Mouse (Mus musculus) G1E (cell line): ENCODE measurements around the gene Stxbp4.

Source experiments
- CTCF ChIP-seq: IDR thresholded peaks from 2 replicates; pipeline ENCODE4 v1.5.1; 2012; ENCODE audit warnings: low read depth, low read length, inconsistent platforms, mixed read lengths
- GATA1 ChIP-seq: IDR thresholded peaks from 2 replicates; pipeline ENCODE4 v1.6.1; 2012; ENCODE audit warnings: borderline replicate concordance, low read length, inconsistent platforms, mixed read lengths
- POLR2AphosphoS5 ChIP-seq: IDR thresholded peaks from 2 replicates; pipeline ENCODE4 v1.6.1; 2012; ENCODE audit warnings: low read depth, low read length, inconsistent platforms; ENCODE audit not compliant: insufficient replicate concordance

DNA sequence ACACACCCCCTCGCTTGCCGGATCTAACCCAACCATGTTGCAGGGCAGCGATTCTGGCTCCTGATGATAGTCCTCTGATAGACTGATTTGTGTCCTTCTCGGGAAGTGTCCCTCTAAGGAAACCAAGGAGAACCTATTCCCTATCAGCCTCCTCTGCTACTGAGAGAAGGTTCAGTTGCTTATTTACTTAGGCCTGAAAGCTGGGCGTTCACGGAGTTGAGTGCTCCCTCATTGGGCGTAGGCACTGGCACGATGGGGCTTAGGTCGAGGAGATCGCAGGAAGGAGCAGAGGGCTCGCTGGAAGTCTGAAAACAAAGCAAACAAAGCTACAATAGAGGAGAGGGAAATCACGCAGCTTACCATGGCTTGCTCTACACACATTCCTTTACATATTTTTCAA is 19.6 kb upstream of the Stxbp4 start:
- TF ChIP-seq CTCF: no peak
- no peak for TF ChIP-seq GATA1
- TF ChIP-seq POLR2AphosphoS5: no peak
